Mouse (Mus musculus): ENCODE data around the gene Mfsd13b. TPM values are rescaled to one million over a fixed set of nuclear protein-coding genes. Genes with fewer than 3 reads are reported as not detected.

The Mfsd13b gene
- total RNA-seq, 2 experiments from 2014 or later: 0.27 to 0.40 TPM

DNA sequence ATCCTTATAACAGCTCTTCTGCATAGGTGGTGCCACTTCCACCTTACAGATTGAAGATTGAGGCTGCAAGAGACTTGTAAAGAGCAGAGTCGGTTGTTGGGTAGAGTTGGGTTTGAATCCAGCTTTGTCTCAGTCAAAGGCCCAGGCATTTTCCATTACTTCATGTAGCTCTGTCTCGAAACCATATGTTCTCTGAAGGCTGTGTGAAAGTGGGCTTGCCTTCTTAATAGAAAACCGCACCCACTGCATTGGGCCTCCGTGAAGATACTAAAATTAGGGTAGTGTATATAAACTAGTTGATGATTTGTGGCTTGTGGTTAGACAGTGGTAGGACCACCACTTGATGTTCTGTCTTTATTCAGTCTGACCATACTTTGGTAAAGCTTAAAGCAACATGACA is 58.3 kb downstream of the Mfsd13b start:
- no peak for DNase-seq (ENCODE audit: low spot score in 2 of 2)

DNA sequence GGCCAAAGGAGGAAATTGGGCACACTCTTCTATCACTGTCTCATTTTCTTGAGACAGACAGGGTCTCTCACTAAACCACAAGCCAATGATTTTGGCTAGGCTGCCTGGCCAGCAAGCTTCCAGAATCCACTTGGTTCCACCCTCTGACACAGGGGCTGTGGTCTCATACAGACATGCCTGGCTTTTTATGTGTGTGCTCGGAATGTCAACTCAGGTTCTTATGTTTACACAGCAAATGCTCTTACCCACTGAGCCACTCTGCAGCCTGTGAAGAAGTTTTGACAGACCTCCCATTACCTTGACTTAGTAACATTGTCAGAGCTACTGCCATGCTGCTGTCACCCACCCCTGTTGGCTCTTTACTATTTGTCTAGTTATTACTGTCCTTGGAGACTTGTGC is 59.7 kb downstream of the Mfsd13b start:
- no peak for DNase-seq (ENCODE audit: low spot score in 2 of 2)

DNA sequence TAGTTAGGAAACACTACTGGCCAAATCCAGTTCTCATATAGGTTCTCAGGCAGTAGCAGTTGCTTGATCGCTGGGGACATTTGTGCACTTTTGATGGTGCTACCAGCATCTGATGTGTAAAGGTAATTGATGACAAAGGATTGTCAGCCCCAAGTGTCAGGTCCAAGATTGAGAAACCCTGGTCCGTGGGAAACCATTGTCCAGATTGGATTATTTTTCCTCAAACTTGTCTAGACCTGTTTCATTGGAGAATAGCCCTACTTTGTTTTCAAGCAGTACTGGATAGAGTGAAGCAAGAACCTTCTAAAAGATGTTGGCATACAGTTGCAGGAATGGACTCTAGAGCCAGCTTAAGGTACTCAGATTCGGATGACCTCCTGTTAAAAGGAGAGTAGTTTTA is 60.7 kb downstream of the Mfsd13b start:
- no peak for DNase-seq (ENCODE audit: low spot score in 2 of 2)

DNA sequence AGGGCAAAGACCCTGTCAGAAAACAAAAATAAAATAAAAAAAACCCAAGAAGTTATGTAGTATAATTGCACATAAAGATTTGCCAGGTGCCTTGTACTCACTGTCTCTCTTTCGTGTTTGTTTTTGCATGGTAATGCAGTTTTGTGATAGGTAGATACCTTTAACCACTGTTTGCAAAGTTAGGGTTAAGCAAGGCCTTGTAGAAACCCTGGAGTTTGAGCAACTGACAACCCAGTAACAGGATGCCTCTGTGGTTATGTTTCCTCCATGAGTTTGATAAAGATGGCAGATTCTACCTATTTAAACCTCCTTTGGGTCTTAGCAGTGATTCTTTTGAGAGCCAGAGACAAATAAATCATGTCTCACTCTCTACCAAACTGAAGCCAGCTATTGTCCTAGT is 61.2 kb downstream of the Mfsd13b start:
- DNase-seq (ENCODE audit: low spot score in 2 of 2): no peak

DNA sequence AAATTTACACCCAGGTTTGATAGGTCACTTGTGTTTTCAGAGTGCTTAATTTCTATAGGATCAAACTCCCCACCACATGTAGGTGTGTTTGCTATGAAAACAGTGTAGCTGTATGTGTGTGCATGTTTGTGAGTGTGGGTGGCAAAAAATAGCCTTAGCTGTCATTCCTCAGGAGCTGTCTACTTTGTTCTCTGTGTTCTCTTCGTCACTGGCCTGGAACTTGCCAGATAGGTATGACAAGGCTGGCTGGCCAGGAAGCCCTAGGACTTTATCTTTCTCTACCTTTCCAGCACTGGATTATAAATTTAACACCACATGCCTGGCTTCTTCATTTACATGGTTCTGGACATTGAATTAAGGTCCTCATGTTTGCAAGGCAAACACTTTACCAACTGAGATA is 61.9 kb downstream of the Mfsd13b start:
- no peak for DNase-seq (ENCODE audit: low spot score in 2 of 2)

DNA sequence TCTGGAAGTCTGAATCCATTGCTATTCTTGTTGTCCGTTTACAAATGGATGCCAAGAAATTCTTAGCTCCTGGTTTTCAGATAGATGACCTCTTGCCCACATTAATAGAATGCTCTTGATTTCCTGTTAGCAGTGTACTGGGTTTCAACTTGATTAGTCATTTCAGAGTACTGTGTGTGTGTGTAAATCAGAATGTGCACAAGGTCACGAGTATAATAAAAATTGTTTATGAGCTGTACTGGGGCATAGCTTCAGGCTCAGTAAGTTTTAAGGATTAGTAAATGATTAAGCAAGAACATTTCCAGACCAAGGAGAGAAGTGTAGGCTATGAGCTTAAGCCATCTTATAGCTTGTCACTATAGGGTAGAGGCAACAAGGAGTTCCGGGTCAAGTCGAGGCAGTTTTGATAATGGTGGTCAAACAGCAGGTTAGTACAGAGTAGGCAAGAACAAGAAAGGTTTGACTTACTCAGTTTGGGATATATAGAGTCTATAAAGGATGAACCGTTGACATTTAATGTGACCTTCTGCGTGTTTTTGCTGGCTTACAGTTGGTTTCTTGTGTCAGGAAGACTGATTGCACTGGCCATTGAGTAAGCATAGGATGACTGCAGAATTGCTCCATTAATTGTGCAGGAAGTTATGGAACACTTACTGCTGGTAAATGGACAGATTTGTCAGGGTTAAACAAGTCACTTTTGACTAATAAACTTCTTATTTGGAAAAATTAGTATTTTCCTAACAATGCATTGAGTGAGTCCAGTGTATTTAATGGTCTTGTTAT is 63.6 kb downstream of the Mfsd13b start:
- no peak for DNase-seq (ENCODE audit: low spot score in 2 of 2)

DNA sequence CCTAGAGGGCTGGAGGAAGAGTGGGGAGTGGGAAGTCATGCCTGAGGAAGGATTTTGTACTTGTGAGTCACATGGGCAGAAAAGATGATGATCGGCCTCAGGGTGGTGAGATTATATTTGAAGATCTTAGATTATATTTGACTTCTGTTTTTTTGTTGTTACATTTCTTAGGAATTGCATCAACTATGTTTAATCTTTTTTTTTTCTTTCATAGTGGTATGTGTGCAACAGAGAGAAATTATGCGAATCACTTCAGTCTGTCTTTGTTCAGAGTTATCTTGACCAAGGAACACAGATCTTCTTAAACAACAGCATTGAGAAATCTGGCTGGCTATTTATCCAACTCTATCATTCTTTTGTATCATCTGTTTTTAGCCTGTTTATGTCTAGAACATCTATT is 65.3 kb downstream of the Mfsd13b start:
- no peak for DNase-seq (ENCODE audit: low spot score in 2 of 2)

DNA sequence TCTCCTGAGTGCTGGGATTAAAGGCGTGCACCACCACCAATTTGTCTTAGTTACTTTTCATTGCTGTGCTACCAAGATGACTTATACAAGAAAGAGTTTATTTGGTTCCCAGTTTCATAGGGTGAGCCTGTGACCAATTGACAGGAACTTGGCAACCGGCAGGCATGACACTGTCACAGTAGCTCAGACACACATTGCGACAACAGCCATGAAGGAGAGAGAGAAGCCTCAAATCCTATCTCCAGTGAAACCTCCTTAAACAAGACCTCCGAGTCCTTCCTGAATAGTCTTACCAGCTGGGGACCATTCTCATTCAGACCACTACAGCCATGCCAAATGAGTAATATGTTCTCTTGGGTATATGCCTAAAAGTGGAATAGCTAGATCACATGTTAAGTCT is 70.8 kb downstream of the Mfsd13b start:
- no peak for DNase-seq (ENCODE audit: low spot score in 2 of 2)

DNA sequence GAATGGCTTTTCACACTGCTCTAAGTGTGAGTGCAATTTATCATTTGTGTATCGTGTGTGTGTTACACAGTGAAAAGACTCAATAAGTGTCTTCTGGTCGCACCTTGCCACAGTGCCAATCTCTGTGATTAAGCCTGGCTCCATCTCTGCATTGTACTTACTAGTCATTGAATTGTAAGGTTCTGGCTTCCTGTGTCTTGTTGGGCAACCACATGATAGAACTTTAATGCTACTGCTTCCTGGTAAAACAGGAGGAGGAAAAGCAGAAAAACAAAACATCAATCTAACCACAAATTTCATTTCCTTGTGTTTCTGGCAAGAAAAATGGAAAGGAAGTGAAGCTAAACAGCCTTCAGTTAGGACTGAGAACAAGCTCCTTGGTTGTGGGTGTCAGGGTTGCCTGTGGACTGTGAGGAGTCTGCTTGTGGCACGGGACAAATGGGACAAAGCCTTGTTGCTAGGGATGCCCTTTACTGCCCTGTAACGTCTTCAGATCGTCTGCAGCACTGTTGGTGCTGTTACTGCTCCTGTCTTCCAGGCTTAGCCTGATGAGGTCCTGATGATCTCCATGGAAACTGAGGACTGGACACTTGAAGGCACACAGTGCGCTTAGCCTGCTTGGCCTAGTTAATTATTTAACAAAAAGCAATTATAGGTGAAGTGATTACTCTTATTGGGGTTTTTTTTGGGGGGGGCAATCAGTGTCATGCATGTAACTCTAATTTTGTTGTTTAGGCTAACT is 77.3 kb downstream of the Mfsd13b start:
- DNase-seq (ENCODE audit: low spot score in 2 of 2): no peak

DNA sequence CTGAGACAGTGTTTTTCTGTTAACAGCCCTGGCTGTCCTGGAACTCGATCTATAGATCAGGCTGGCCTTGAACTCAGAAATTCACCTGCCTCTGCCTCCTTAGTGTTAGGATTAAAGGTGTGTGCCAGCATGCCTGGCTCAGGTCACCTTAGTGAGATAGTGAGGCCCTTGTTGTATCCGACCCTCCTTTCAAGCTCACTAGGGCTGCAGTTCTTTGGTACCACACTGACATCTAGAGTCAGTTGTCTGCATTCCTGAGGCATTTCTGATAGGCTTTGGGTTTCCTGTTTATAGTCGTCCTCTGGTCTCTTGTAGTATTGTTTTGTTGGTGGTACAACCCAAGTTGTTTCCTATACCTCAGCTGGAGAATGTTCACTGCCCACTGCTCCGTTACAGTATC is 82.0 kb downstream of the Mfsd13b start:
- DNase-seq (ENCODE audit: low spot score in 2 of 2): peak in 1 of 2 experiments; percentile 44

Other genes starting within 250 kb of the Mfsd13b start
- 10 to 100 TPM in 1 of 2 experiments, 1 to 10 TPM in 1; 9.2 to 10.2 TPM for gene Vwa3a, start 243.2 kb upstream of the Mfsd13b start, total RNA-seq (2021)
- gene Gm5737, start 170.1 kb upstream of the Mfsd13b start, total RNA-seq (2021): under 1 TPM in 1 of 2 experiments, not detected in 1; 0.27 TPM
- 10 to 100 TPM; 38.9 to 41.7 TPM for gene Eef2k, start 139.7 kb upstream of the Mfsd13b start, total RNA-seq (2021)
- gene Polr3e, start 64.8 kb upstream of the Mfsd13b start, total RNA-seq (2021): 10 to 100 TPM; 31.3 to 32.0 TPM
- gene Cdr2, start 197 bp upstream of the Mfsd13b start, total RNA-seq (2021): 1 to 10 TPM; 3.1 to 3.9 TPM
- gene Mettl9, start 51.9 kb downstream of the Mfsd13b start, total RNA-seq (2021): 10 to 100 TPM; 77.6 to 81.2 TPM
- under 1 TPM in 1 of 2 experiments, not detected in 1; 0.36 TPM for gene Igsf6, start 92.1 kb downstream of the Mfsd13b start, total RNA-seq (2021)
- gene Otoa, start 99.1 kb downstream of the Mfsd13b start, total RNA-seq (2021): under 1 TPM; 0.45 to 0.66 TPM